Mouse (Mus musculus) embryonic facial prominence, embryonic 10.5 days (tissue): ENCODE results near the gene Rab3ip. TPM values are rescaled to one million over a fixed set of nuclear protein-coding genes. Genes with fewer than 3 reads are reported as not detected.
A peak's percentile ranks its signal among the peaks of the same experiment; 100 is the strongest.

Experiments
- DNase-seq: peaks from one replicate; pipeline ENCODE4 v3.0.0-alpha.2; 2017; ENCODE audit warnings: low spot score
- H3K27ac ChIP-seq: fragments of 300-500 bp; sonication (generic); replicated peaks from 2 replicates; pipeline ENCODE4 v1.5.1; 2016; ENCODE audit warnings: mild to moderate bottlenecking
- H3K27me3 ChIP-seq: fragments of 300-500 bp; sonication (generic); replicated peaks from 2 replicates; pipeline ENCODE4 v1.6.1; 2016; ENCODE audit warnings: low read depth, mild to moderate bottlenecking; ENCODE audit not compliant: poor library complexity, severe bottlenecking
- H3K36me3 ChIP-seq: fragments of 300-500 bp; sonication (generic); replicated peaks from 2 replicates; pipeline ENCODE4 v1.6.1; 2016; ENCODE audit warnings: mild to moderate bottlenecking, moderate library complexity
- H3K4me1 ChIP-seq: fragments of 300-500 bp; sonication (generic); 2 replicates; pipeline ENCODE4 v1.6.1; 2016
- H3K4me3 ChIP-seq: fragments of 300-500 bp; sonication (generic); 2 replicates; pipeline ENCODE4 v1.5.1; 2016; ENCODE audit warnings: mild to moderate bottlenecking, moderate library complexity
- H3K9me3 ChIP-seq: fragments of 300-500 bp; sonication (generic); 2 replicates; pipeline ENCODE4 v1.6.1; 2016; ENCODE audit warnings: mild to moderate bottlenecking
- WGBS: fragments of 180-500 bp; shearing (Covaris S2); methylation state at CpG from one replicate; pipeline ENCODE4 v1.1.7; 2016; 5-methylcytosine and 5-hydroxymethylcytosine counted together
- polyA plus RNA-seq: library from polyadenylated mRNA; unstranded; fragments of >200 nt; fragmentation: Nextera tagmentation; extraction: Ambion mirVana; gene quantifications from 2 replicates; pipeline ENCODE4 v1.2.1, GENCODE M21; 2016

Gene Rab3ip
- polyA plus RNA-seq, 1 experiment from 2014 or later = 36.5 TPM

DNA sequence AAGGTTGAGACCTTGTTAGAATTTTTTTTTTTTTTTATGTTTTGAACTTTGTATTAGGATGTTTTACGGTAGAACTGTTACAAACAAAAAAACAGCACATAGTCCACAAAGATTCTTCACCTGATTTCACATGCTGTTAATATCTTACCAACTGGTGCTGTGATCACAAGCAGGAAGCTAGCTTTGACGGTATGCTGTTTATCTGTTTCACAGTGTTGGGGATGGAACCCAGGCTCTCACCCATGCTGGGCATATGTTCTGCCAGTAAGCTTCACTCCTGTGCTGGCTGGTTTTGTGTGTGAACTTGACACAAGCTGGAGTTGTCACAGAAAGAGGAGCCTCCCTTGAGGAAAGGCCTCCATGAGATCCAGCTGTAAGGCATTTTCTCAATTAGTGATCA lies 27.3 kb upstream of the Rab3ip start:
- no peak for DNase-seq
- no peaks in the 10 kb centered on the region for H3K36me3 ChIP-seq
- 77% methylated on average over 2 of the region's 2 CpGs for WGBS
- H3K4me3 ChIP-seq = no peak overlapping the region
- no peak overlapping the region for H3K27ac ChIP-seq
- no peaks in the 10 kb centered on the region for H3K27me3 ChIP-seq
- H3K9me3 ChIP-seq = no peaks in the 10 kb centered on the region
- peaks cover 6% of the 10 kb centered on the region; the same call in 1 of the 2 replicates for H3K4me1 ChIP-seq

DNA sequence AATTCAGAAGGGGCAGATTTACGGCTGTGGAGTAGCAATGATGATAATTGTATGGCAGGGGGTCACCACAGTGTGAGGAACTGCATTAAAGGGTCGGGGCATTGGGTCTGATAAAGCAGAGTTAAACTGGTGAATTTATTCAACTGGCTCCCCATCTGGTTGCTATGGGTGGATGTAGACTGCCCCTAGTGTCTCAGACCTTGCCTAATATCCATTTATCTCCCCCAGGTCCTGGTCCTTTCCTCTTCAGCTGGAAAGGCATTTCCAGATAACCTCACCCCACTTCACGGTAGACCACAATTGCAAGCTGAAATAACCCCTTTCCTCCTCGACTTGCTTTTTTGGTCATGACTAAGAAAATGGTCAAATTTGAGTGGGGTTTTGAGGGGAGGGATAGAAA lies 26.9 kb upstream of the Rab3ip start:
- 62% methylated on average over 4 of the region's 4 CpGs for WGBS
- no peak for DNase-seq
- no peaks in the 10 kb centered on the region for H3K36me3 ChIP-seq
- no peak overlapping the region for H3K27ac ChIP-seq
- no peaks in the 10 kb centered on the region for H3K27me3 ChIP-seq
- H3K4me1 ChIP-seq = peaks cover 6% of the 10 kb centered on the region; the same call in 1 of the 2 replicates
- H3K4me3 ChIP-seq = no peak overlapping the region
- H3K9me3 ChIP-seq = no peaks in the 10 kb centered on the region

DNA sequence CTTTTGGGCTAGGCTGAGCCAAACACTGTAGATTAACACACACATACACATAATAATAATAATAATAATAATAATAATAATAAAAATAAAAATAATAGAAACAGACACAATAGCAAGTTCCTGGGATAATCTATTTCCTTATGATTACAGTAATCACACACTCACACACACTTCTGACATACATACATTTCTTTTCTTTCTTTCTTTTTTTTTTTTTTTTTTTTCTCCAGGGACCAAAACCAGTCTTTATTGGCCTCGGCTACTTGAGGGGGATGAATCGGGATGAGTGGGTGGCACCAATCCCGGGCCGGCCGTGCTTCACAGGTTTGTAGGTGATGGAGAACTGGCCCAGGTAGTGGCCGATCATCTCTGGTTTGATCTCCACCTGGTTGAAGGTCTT lies 21.9 kb upstream of the Rab3ip start, which contains the start of gene Gm10271:
Gene Gm10271, minus strand, starts transcription at position 101 of the 400 bp plus-strand sequence.
- Histone ChIP-seq H3K9me3 (no peaks in the 10 kb centered on the region), H3K36me3 (no peaks in the 10 kb centered on the region), H3K4me3 (no peak within 1 kb of the TSS), H3K4me1 (peaks cover 5% of the 10 kb centered on the region; the same call in 1 of the 2 replicates), H3K27ac (no peak within 1 kb of the TSS), H3K27me3 (no peaks in the 10 kb centered on the region)
- WGBS = 95% methylated on average over 6 of the region's 6 CpGs
- DNase-seq = no peak

- Histone ChIP-seq H3K4me1 (peaks cover 14% of the 10 kb centered on the region), H3K27ac (no peak overlapping the region), H3K9me3 (no peaks in the 10 kb centered on the region), H3K27me3 (no peaks in the 10 kb centered on the region), H3K4me3 (no peak overlapping the region), H3K36me3 (no peaks in the 10 kb centered on the region)
- 86% methylated on average over 4 of the region's 4 CpGs for WGBS
- DNase-seq = no peak
Measured at GRCm38 (mm10) chr10:116968741-116969140, 18.2 kb upstream of the Rab3ip start.

- Histone ChIP-seq H3K4me3 (no peak overlapping the region), H3K27ac (no peak overlapping the region), H3K4me1 (peaks cover 19% of the 10 kb centered on the region), H3K27me3 (no peaks in the 10 kb centered on the region), H3K9me3 (no peaks in the 10 kb centered on the region), H3K36me3 (no peaks in the 10 kb centered on the region)
- WGBS = 87% methylated on average over 6 of the region's 6 CpGs
- no peak for DNase-seq
Measured at GRCm38 (mm10) chr10:116966065-116966464, 15.5 kb upstream of the Rab3ip start.

- Histone ChIP-seq H3K27me3 (no peaks in the 10 kb centered on the region), H3K9me3 (no peaks in the 10 kb centered on the region), H3K4me1 (peaks cover 19% of the 10 kb centered on the region), H3K4me3 (no peak overlapping the region), H3K36me3 (no peaks in the 10 kb centered on the region), H3K27ac (no peak overlapping the region)
- peak; percentile 56 for DNase-seq
- 60% methylated on average over 5 of the region's 5 CpGs for WGBS
Measured at GRCm38 (mm10) chr10:116965297-116965696, 14.7 kb upstream of the Rab3ip start.

GRCm38 (mm10) chr10:116964571-116964970 lies 14.0 kb upstream of the Rab3ip start:
- WGBS = 87% methylated on average over 4 of the region's 4 CpGs
- peaks cover 19% of the 10 kb centered on the region for H3K4me1 ChIP-seq
- H3K27me3 ChIP-seq = no peaks in the 10 kb centered on the region
- DNase-seq = no peak
- no peak overlapping the region for H3K4me3 ChIP-seq
- no peaks in the 10 kb centered on the region for H3K36me3 ChIP-seq
- no peak overlapping the region for H3K27ac ChIP-seq
- no peaks in the 10 kb centered on the region for H3K9me3 ChIP-seq

DNA sequence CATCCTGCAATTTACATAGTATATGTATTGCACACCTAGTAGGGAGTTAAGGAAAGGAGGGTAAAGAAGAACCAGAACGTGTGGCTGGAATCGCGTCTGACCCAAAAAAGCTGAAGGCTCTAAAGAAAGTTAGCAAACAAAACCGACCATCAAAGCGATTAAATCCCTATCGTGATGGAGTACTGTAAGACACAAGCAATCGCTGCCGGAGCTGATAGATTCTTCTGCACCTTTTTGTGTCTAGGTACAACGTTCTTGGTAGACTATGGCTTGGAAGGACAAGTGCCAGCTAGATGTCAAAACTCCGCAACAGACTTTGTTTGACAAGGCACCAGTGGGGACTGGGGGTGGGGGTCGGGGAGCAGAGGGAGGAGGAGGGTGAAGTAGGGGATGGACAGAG lies 13.5 kb upstream of the Rab3ip start:
- Histone ChIP-seq H3K4me3 (no peak overlapping the region), H3K4me1 (peaks cover 19% of the 10 kb centered on the region), H3K27ac (no peak overlapping the region), H3K27me3 (no peaks in the 10 kb centered on the region), H3K36me3 (no peaks in the 10 kb centered on the region), H3K9me3 (no peaks in the 10 kb centered on the region)
- 84% methylated on average over 11 of the region's 11 CpGs for WGBS
- no peak for DNase-seq

DNA sequence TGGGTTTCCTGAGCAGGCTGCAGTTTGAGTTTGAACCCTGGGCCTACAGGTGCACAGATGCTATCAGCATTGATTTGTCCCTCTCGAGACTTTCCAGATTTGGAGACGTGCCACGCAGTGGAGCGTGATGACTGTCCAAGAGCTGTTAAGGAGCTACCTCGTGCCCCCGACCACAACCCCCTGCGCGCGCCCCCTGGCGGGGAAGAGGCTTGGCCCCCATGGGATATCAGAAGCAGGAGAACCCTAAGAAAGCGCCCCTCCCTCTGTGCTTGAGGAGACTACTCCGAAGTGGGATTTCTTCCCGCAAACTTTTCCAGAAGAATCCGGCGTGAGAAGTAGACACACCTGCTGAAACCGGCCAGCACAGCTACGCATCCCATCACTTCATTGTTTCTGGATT lies 12.2 kb upstream of the Rab3ip start:
- Histone ChIP-seq H3K9me3 (no peaks in the 10 kb centered on the region), H3K27ac (no peak overlapping the region), H3K27me3 (no peaks in the 10 kb centered on the region), H3K36me3 (no peaks in the 10 kb centered on the region), H3K4me1 (peaks cover 19% of the 10 kb centered on the region), H3K4me3 (no peak overlapping the region)
- peak; percentile 37 for DNase-seq
- WGBS = 55% methylated on average over 17 of the region's 17 CpGs

GRCm38 (mm10) chr10:116962152-116962551 lies 11.6 kb upstream of the Rab3ip start:
- DNase-seq = no peak
- Histone ChIP-seq H3K27ac (no peak overlapping the region), H3K4me1 (peaks cover 19% of the 10 kb centered on the region), H3K27me3 (no peaks in the 10 kb centered on the region), H3K9me3 (no peaks in the 10 kb centered on the region), H3K4me3 (no peak overlapping the region), H3K36me3 (no peaks in the 10 kb centered on the region)
- WGBS = 82% methylated on average over 14 of the region's 14 CpGs

GRCm38 (mm10) chr10:116957867-116958551 lies 7.4 kb upstream of the Rab3ip start:
- no peak for DNase-seq
- H3K36me3 ChIP-seq = no peaks in the 10 kb centered on the region
- H3K4me1 ChIP-seq = peaks cover 3% of the 10 kb centered on the region; the same call in 1 of the 2 replicates
- WGBS = 37% methylated on average over 5 of the region's 5 CpGs
- no peak overlapping the region for H3K4me3 ChIP-seq
- no peak overlapping the region for H3K27ac ChIP-seq
- no peaks in the 10 kb centered on the region for H3K9me3 ChIP-seq
- H3K27me3 ChIP-seq = no peaks in the 10 kb centered on the region

DNA sequence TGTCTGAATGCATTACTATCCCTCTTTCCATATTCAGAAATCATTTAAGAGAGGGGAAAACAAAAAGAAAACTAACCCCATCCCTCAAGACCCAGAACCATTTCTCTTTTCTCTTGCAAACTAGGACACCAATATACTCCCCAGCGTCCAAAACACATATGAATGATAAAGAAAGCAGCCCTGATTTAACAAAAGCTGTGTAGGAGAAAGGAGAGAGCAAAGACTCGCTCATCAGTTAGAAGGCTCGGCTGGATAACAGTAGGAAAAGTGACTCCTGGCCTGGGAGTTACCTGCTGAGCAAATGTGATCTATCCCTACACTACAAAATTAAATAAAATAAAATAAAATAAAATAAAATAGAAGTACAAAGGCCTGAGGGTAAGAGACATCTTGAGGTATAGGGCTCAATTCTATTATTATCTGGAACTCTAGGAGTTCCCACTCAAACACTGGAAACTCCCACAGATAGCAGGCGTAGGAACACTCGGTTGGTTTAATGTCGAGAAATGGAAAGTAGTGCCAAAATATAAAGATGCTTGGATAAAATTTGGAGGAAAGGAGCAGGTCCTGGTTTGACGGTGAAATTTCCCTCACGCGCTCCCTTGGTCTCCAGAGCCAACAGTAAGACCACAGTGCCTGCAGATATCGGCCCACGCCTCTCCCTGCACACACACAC lies 6.1 kb upstream of the Rab3ip start:
- Histone ChIP-seq H3K4me3 (no peak overlapping the region), H3K9me3 (no peaks in the 10 kb centered on the region), H3K27me3 (no peaks in the 10 kb centered on the region), H3K27ac (no peak overlapping the region), H3K4me1 (no peaks in the 10 kb centered on the region), H3K36me3 (no peaks in the 10 kb centered on the region)
- 93% methylated on average over 11 of the region's 11 CpGs for WGBS
- DNase-seq = no peak

GRCm38 (mm10) chr10:116955191-116955590 lies 4.6 kb upstream of the Rab3ip start:
- Histone ChIP-seq H3K27me3 (no peaks in the 10 kb centered on the region), H3K4me1 (peaks cover 6% of the 10 kb centered on the region; the same call in 1 of the 2 replicates), H3K9me3 (no peaks in the 10 kb centered on the region), H3K4me3 (no peak overlapping the region), H3K27ac (no peak overlapping the region), H3K36me3 (no peaks in the 10 kb centered on the region)
- 93% methylated on average over 6 of the region's 6 CpGs for WGBS
- no peak for DNase-seq
